Mouse (Mus musculus) embryonic facial prominence, embryonic 10.5 days (tissue): ENCODE data around the gene Dner. TPM values are rescaled to one million over a fixed set of nuclear protein-coding genes. Genes with fewer than 3 reads are reported as not detected.
A peak's percentile ranks its signal among the peaks of the same experiment; 100 is the strongest.

ENCODE experiments used
- DNase-seq: peaks from one replicate; pipeline ENCODE4 v3.0.0-alpha.2; 2017; ENCODE audit warnings: low spot score
- H3K27ac ChIP-seq: fragments of 300-500 bp; sonication (generic); replicated peaks from 2 replicates; pipeline ENCODE4 v1.5.1; 2016; ENCODE audit warnings: mild to moderate bottlenecking
- H3K27me3 ChIP-seq: fragments of 300-500 bp; sonication (generic); replicated peaks from 2 replicates; pipeline ENCODE4 v1.6.1; 2016; ENCODE audit warnings: low read depth, mild to moderate bottlenecking; ENCODE audit not compliant: poor library complexity, severe bottlenecking
- H3K36me3 ChIP-seq: fragments of 300-500 bp; sonication (generic); replicated peaks from 2 replicates; pipeline ENCODE4 v1.6.1; 2016; ENCODE audit warnings: mild to moderate bottlenecking, moderate library complexity
- H3K4me1 ChIP-seq: fragments of 300-500 bp; sonication (generic); 2 replicates; pipeline ENCODE4 v1.6.1; 2016
- H3K4me3 ChIP-seq: fragments of 300-500 bp; sonication (generic); 2 replicates; pipeline ENCODE4 v1.5.1; 2016; ENCODE audit warnings: mild to moderate bottlenecking, moderate library complexity
- H3K9me3 ChIP-seq: fragments of 300-500 bp; sonication (generic); 2 replicates; pipeline ENCODE4 v1.6.1; 2016; ENCODE audit warnings: mild to moderate bottlenecking
- WGBS: fragments of 180-500 bp; shearing (Covaris S2); methylation state at CpG from one replicate; pipeline ENCODE4 v1.1.7; 2016; 5-methylcytosine and 5-hydroxymethylcytosine counted together
- polyA plus RNA-seq: library from polyadenylated mRNA; unstranded; fragments of >200 nt; fragmentation: Nextera tagmentation; extraction: Ambion mirVana; gene quantifications from 2 replicates; pipeline ENCODE4 v1.2.1, GENCODE M21; 2016

Gene Dner
- polyA plus RNA-seq, 1 experiment from 2014 or later = 3.6 TPM

DNA sequence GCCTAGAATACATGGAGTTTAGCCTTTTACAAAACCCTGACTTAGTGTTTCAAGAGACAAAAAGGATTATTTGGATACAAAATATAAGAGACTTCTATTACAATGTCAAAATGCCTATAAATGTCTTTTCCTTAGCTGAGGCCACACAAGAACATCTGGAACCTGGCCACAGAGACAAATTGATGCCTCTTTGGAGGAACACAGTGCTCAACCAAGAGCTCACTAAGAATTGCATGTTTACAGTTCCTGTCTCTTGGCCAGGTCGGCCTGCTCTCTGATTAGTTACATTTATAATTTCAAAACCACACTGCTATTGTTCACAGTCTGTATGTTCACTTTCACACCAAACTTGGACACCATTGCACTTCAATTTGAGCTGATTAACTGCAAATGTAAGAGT is 187.5 kb downstream of the Dner start:
- H3K4me1 ChIP-seq = no peaks in the 10 kb centered on the region; the same call in 1 of the 2 replicates
- 88% methylated on average over 1 of the region's 1 CpGs for WGBS
- DNase-seq = no peak
- no peaks in the 10 kb centered on the region for H3K9me3 ChIP-seq
- no peak overlapping the region for H3K4me3 ChIP-seq
- H3K36me3 ChIP-seq = no peaks in the 10 kb centered on the region
- H3K27ac ChIP-seq = no peak overlapping the region
- no peaks in the 10 kb centered on the region for H3K27me3 ChIP-seq

- Histone ChIP-seq H3K36me3 (no peaks in the 10 kb centered on the region), H3K9me3 (no peaks in the 10 kb centered on the region), H3K4me3 (no peak overlapping the region), H3K27me3 (no peaks in the 10 kb centered on the region), H3K27ac (no peak overlapping the region), H3K4me1 (no peaks in the 10 kb centered on the region; the same call in 1 of the 2 replicates)
- DNase-seq = no peak
Observed at GRCm38 (mm10) chr1:84507568-84507967, 188.5 kb downstream of the Dner start.

DNA sequence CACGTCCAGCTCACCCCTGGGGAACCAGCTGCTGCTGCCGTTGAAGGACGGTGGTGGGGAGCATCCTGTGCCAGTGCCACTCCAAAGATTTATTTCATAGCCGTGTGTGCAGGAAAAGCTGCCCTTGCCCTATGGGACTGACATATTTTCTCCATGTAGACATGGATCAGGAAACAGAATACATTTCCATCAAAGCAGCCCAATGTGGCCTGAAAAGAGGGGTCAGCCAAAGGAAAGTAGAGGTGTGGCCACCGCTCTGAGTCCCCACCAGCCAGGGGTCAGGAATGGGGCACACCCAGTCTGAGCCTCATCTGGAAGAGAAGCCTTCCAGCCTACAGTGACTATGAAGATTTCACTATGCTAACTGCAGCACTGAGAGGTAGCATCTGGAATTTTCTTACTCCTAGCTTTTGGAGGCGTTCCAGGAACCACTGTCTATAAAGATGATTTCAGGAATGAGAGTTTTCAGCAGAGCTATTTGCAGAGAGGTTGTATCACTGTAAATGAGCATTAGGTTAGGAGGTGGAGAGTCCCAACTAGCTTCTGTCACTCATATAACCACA is 189.0 kb downstream of the Dner start:
- Histone ChIP-seq H3K27me3 (no peaks in the 10 kb centered on the region), H3K4me1 (no peaks in the 10 kb centered on the region; the same call in 1 of the 2 replicates), H3K9me3 (no peaks in the 10 kb centered on the region), H3K36me3 (no peaks in the 10 kb centered on the region), H3K27ac (no peak overlapping the region), H3K4me3 (no peak overlapping the region)
- 61% methylated on average over 6 of the region's 6 CpGs for WGBS
- no peak for DNase-seq

DNA sequence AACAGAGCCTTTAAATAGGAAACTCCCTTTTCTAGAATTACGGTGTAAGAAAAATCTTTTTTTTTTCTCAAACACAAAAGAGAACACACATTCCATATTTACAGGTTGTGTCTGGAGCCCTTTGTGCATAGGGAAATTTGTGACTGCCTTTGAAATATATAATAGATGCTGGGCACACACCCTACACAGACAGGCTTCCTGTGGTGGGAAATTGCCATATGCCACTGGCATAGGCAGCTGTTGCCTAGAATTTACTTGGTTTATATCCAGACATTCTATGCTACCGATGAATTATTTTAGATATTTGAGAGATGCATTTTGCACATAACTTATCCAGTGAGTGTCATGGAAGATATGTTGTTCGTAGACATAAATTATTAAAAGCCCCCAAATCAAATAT is 195.3 kb downstream of the Dner start:
- H3K36me3 ChIP-seq = no peaks in the 10 kb centered on the region
- DNase-seq = no peak
- H3K9me3 ChIP-seq = no peaks in the 10 kb centered on the region
- WGBS = 92% methylated on average over 3 of the region's 3 CpGs
- H3K4me1 ChIP-seq = no peaks in the 10 kb centered on the region
- H3K27me3 ChIP-seq = no peaks in the 10 kb centered on the region
- no peak overlapping the region for H3K4me3 ChIP-seq
- no peak overlapping the region for H3K27ac ChIP-seq

DNA sequence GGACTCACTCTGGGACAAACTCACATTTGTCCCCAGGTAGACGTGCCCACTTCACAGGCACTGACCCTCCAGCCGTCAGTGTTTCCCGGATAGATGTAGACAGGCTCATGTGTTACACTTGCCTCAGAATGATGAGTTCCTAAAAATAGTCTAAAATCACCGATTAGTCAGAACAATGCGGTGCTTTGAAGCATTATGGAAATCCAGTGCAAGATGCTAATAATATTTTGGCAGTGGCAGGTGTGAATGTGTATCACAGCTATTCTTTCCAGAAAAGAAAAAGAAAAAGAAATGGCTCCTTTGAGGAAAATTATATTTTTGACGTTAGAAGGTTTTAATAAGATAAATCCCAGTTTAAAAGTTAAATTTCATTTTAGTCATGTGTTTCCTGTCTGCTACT is 204.3 kb downstream of the Dner start:
- DNase-seq = no peak
- WGBS = 91% methylated on average over 6 of the region's 6 CpGs
- H3K27ac ChIP-seq = no peak overlapping the region
- no peaks in the 10 kb centered on the region for H3K9me3 ChIP-seq
- no peaks in the 10 kb centered on the region for H3K27me3 ChIP-seq
- H3K36me3 ChIP-seq = no peaks in the 10 kb centered on the region
- H3K4me1 ChIP-seq = no peaks in the 10 kb centered on the region
- no peak overlapping the region for H3K4me3 ChIP-seq

GRCm38 (mm10) chr1:84488546-84488945 is 207.5 kb downstream of the Dner start:
- no peak for DNase-seq
- Histone ChIP-seq H3K4me1 (no peaks in the 10 kb centered on the region), H3K4me3 (no peak overlapping the region), H3K27ac (no peak overlapping the region), H3K9me3 (no peaks in the 10 kb centered on the region), H3K27me3 (no peaks in the 10 kb centered on the region), H3K36me3 (no peaks in the 10 kb centered on the region)
- WGBS = 92% methylated on average over 1 of the region's 1 CpGs

DNA sequence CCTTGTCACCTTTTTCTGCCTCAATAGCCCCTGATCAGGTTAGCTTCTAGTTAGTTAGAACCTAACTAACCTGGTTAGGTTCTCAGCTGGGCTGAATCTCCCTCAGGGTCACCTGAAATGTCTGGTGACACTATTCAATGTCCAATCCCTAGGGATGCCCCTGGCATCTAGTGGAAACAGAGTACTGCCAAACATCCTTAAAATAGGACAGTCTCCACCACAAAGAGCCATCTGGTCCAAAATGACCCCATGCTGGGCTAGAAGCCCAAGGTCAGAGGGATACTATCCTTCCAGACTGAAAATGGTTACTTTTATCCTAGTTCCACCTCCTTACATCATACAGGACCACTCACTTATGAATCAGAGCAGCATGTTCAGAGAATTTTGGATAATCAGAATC is 211.0 kb downstream of the Dner start:
- no peaks in the 10 kb centered on the region for H3K9me3 ChIP-seq
- H3K36me3 ChIP-seq = no peaks in the 10 kb centered on the region
- no peak overlapping the region for H3K4me3 ChIP-seq
- no peak for DNase-seq
- no peak overlapping the region for H3K27ac ChIP-seq
- no peaks in the 10 kb centered on the region for H3K4me1 ChIP-seq
- no peaks in the 10 kb centered on the region for H3K27me3 ChIP-seq

DNA sequence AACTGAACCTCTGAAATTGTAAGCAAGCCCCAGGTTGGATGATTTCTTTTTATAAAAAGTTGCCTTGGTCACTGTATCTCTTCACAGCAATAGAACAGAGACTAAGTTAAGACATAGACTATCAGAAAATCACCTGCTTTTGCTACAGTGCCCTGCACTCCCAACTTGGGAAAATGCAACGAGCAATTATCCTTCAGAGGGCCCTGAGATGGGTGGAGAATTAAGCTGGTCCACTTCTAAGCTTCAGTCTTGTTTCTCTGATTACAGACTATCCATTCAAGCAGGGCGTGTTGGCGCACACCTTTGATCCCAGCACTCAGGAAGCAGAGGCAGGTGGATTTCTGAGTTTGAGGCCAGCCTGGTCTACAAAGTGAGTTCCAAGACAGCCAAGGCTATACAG is 211.4 kb downstream of the Dner start:
- no peaks in the 10 kb centered on the region for H3K36me3 ChIP-seq
- H3K4me1 ChIP-seq = no peaks in the 10 kb centered on the region
- DNase-seq = no peak
- no peaks in the 10 kb centered on the region for H3K9me3 ChIP-seq
- no peak overlapping the region for H3K27ac ChIP-seq
- H3K4me3 ChIP-seq = no peak overlapping the region
- no peaks in the 10 kb centered on the region for H3K27me3 ChIP-seq
- 89% methylated on average over 3 of the region's 3 CpGs for WGBS

GRCm38 (mm10) chr1:84479976-84480375 is 216.0 kb downstream of the Dner start:
- WGBS = 87% methylated on average over 8 of the region's 8 CpGs

DNA sequence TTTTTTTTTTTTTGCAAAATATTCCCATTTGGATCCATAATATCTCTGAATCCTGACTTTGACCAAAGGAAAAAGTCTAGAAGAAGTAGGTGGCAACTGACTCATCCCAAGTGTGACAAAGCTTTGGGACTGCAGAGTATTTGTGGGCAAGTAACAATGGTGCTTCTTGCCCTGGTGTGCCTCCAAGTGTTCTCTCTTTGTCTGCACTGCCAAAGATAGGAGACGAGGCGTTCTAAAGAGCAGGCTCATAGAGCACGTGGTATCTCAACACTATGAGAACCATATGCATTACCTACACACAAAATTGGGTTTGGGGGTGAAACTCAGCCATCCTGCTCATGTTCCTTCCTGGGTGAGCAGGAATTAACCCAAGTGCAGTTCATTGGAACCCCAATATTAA is 221.7 kb downstream of the Dner start:
- DNase-seq = no peak
- H3K27ac ChIP-seq = no peak overlapping the region
- H3K9me3 ChIP-seq = no peaks in the 10 kb centered on the region
- H3K36me3 ChIP-seq = no peaks in the 10 kb centered on the region
- H3K4me1 ChIP-seq = no peaks in the 10 kb centered on the region
- no peak overlapping the region for H3K4me3 ChIP-seq
- 85% methylated on average over 3 of the region's 3 CpGs for WGBS
- H3K27me3 ChIP-seq = no peaks in the 10 kb centered on the region

More at GRCm38 (mm10) chr1:84479976-84480375, 216.0 kb downstream of the Dner start:
- H3K4me1 ChIP-seq = no peaks in the 10 kb centered on the region
- H3K36me3 ChIP-seq = no peaks in the 10 kb centered on the region
- no peak overlapping the region for H3K27ac ChIP-seq
- H3K27me3 ChIP-seq = no peaks in the 10 kb centered on the region
- H3K4me3 ChIP-seq = no peak overlapping the region
- DNase-seq = no peak
- H3K9me3 ChIP-seq = no peaks in the 10 kb centered on the region

DNA sequence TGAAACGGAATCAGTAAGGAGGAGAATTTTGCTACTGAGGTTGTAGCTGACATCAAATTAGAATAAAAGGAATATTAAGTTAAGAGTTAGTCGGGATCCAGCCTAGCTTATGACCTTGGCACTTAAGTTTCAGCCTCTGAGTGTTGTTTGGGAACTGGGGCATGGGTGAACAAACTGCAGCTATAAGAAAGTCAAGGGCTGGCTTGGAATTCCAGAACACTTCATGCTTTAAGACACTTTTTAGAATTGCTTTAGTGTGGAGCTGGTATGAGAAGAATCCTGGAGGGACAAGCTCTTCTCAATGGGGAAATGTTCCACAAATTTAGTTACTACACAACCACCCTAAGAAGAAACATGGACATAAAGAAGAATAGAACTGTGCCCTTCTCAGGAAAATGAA is 223.8 kb downstream of the Dner start:
- Histone ChIP-seq H3K9me3 (no peaks in the 10 kb centered on the region), H3K4me1 (no peaks in the 10 kb centered on the region), H3K27me3 (no peaks in the 10 kb centered on the region), H3K27ac (no peak overlapping the region), H3K36me3 (no peaks in the 10 kb centered on the region), H3K4me3 (no peak overlapping the region)
- DNase-seq = no peak
- WGBS = 85% methylated on average over 2 of the region's 2 CpGs

DNA sequence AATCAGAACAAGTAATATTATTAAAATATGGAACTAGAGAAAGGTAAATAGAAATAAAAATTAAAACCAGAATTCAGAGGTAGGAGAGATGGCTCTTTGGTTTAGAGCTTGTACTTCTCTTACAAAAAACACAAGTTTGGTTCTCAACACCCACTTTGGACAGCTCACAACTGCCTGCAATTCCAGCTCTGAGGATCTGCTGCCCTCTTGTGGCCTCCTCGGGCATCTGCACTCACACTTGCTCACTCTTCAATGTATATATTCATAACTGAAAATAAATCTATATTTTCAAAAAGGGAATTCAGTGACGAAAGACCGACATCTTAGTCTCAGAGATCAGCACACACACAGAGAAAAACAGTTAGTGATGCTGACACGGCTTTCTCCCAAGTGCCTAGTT is 225.7 kb downstream of the Dner start:
- peak; percentile 15 for DNase-seq
- H3K27me3 ChIP-seq = no peaks in the 10 kb centered on the region
- no peaks in the 10 kb centered on the region for H3K9me3 ChIP-seq
- H3K4me3 ChIP-seq = no peak overlapping the region
- no peak overlapping the region for H3K27ac ChIP-seq
- H3K36me3 ChIP-seq = no peaks in the 10 kb centered on the region
- 66% methylated on average over 4 of the region's 4 CpGs for WGBS
- H3K4me1 ChIP-seq = no peaks in the 10 kb centered on the region

DNA sequence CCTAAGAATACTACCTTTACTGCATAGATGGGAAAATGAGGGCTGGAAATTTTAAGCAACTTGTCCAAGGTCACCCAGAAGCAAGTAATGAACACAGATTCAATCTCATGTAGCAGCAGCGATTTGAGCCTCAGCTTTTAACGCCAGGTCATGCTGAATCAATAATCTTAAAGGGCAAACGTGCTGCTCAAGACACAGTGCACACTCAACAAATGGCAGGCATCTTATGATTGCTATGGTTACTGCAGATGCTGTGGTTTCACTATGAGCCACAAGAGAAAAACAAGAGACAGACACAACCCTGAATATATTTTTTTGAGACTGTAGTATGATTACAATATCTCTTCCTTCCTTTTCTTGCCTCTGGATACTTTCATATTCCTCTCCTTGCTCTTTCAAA is 228.4 kb downstream of the Dner start:
- 81% methylated on average over 3 of the region's 3 CpGs for WGBS
- Histone ChIP-seq H3K9me3 (no peaks in the 10 kb centered on the region), H3K27ac (no peak overlapping the region), H3K27me3 (no peaks in the 10 kb centered on the region), H3K36me3 (no peaks in the 10 kb centered on the region), H3K4me1 (no peaks in the 10 kb centered on the region), H3K4me3 (no peak overlapping the region)
- DNase-seq = no peak

- H3K4me1 ChIP-seq = no peaks in the 10 kb centered on the region
- H3K36me3 ChIP-seq = no peaks in the 10 kb centered on the region
- no peaks in the 10 kb centered on the region for H3K9me3 ChIP-seq
- H3K27me3 ChIP-seq = no peaks in the 10 kb centered on the region
- no peak overlapping the region for H3K4me3 ChIP-seq
- no peak overlapping the region for H3K27ac ChIP-seq
- 92% methylated on average over 3 of the region's 3 CpGs for WGBS
- no peak for DNase-seq
Observed at GRCm38 (mm10) chr1:84464761-84465160, 231.3 kb downstream of the Dner start.
